Mouse (Mus musculus) heart, embryonic 13.5 days (tissue): ENCODE measurements around the gene Peli1. TPM values are rescaled to one million over a fixed set of nuclear protein-coding genes. Genes with fewer than 3 reads are reported as not detected.

ENCODE experiments used
- ATAC-seq: fragments of 200-750 bp; cut with Nextera tagmentation; 2 replicates; pipeline ENCODE4 v1.8.0; 2017; ENCODE audit warnings: moderate TSS enrichment; ENCODE audit not compliant: insufficient number of reproducible peaks, low FRiP score, low TSS enrichment; ENCODE audit errors: extremely low read depth
- H3K27ac ChIP-seq: fragments of 300-500 bp; sonication (generic); replicated peaks from 2 replicates; pipeline ENCODE4 v1.5.1; 2015; ENCODE audit warnings: moderate library complexity, mild to moderate bottlenecking, inconsistent platforms
- H3K27me3 ChIP-seq: fragments of 300-500 bp; sonication (generic); replicated peaks from 2 replicates; pipeline ENCODE4 v1.6.1; 2015; ENCODE audit warnings: mild to moderate bottlenecking, inconsistent platforms
- H3K36me3 ChIP-seq: fragments of 300-500 bp; sonication (generic); 2 replicates; pipeline ENCODE4 v1.6.1; 2015; ENCODE audit warnings: mild to moderate bottlenecking, inconsistent platforms
- H3K4me1 ChIP-seq: fragments of 300-500 bp; sonication (generic); 2 replicates; pipeline ENCODE4 v1.6.1; 2015; ENCODE audit warnings: inconsistent platforms
- H3K4me2 ChIP-seq: fragments of 300-500 bp; sonication (generic); 2 replicates; pipeline ENCODE4 v1.6.1; 2015; ENCODE audit warnings: inconsistent platforms, mild to moderate bottlenecking, moderate library complexity
- H3K4me3 ChIP-seq: fragments of 300-500 bp; sonication (generic); 2 replicates; pipeline ENCODE4 v1.5.1; 2015; ENCODE audit warnings: moderate library complexity, mild to moderate bottlenecking, inconsistent platforms
- H3K9ac ChIP-seq: fragments of 300-500 bp; sonication (generic); 2 replicates; pipeline ENCODE4 v1.6.1; 2015; ENCODE audit warnings: inconsistent platforms, mild to moderate bottlenecking, moderate library complexity
- H3K9me3 ChIP-seq: fragments of 300-500 bp; sonication (generic); 2 replicates; pipeline ENCODE4 v1.6.1; 2016; ENCODE audit warnings: inconsistent platforms
- WGBS: fragments of 180-500 bp; shearing (Covaris S2); methylation state at CpG from one replicate; pipeline ENCODE4 v1.1.7; 2015; ENCODE audit warnings: mixed read lengths; 5-methylcytosine and 5-hydroxymethylcytosine counted together
- polyA plus RNA-seq: library from polyadenylated mRNA; unstranded; fragments of >200 nt; fragmentation: Nextera tagmentation; extraction: Ambion mirVana; gene quantifications from 2 replicates; pipeline ENCODE4 v1.2.1, GENCODE M21; 2015

Peli1 gene
- polyA plus RNA-seq, 1 experiment from 2014 or later: 21.6 TPM

DNA sequence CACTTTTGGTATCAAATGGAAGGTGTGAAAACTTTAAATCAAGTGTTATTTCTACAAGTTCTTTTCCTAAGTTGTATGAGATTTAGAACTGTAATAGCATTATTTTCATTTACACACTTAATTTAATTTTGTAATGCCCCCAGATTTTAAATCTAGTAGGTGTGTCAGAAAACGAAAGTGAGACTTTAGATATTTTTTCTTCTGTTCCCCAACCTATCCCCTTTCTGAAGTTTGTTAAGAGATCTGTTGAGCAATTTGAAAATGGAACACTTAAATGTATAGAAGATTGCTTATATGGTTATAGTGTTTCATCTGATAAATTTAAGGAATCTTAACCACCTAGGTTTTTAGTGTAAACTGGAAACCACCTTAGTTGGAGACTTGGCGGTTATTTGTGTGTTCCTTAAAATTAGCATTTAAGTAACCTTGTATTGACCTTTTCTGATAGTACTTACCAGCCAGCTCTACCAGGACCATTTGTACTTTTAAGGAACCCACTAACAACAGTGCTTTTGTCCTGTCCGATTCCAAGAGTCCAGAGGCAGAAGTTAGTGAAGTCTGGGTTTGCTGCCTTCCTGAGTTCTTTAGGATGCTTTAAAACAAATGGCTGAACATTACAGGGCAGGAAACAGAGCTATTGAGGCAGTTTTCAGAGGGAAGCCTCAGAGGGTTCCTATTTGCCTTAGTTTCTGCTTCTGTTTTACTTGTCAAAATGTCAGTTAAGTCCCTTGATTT lies 2.2 kb downstream of the Peli1 start:
- no peak for ATAC-seq
- peak overlapping the region; percentile 61 for H3K4me2 ChIP-seq
- peaks cover 23% of the 10 kb centered on the region for H3K4me1 ChIP-seq
- WGBS: 46% methylated on average over 3 of the region's 3 CpGs
- H3K27me3 ChIP-seq: no peaks in the 10 kb centered on the region
- peak overlapping the region; percentile 33 for H3K4me3 ChIP-seq
- peaks cover 5% of the 10 kb centered on the region; the same call in 1 of the 2 replicates for H3K36me3 ChIP-seq
- peak overlapping the region; percentile 72 for H3K9ac ChIP-seq
- H3K27ac ChIP-seq: no peak overlapping the region
- H3K9me3 ChIP-seq: no peaks in the 10 kb centered on the region

- Histone ChIP-seq H3K27me3 (no peaks in the 10 kb centered on the region), H3K9me3 (no peaks in the 10 kb centered on the region), H3K4me2 (no peak overlapping the region), H3K9ac (no peak overlapping the region), H3K4me1 (peaks cover 34% of the 10 kb centered on the region), H3K36me3 (peaks cover 5% of the 10 kb centered on the region; the same call in 1 of the 2 replicates), H3K27ac (no peak overlapping the region), H3K4me3 (no peak overlapping the region)
- ATAC-seq: no peak
- 89% methylated on average over 2 of the region's 2 CpGs for WGBS
Measured at GRCm38 (mm10) chr11:21096590-21096989, 5.5 kb downstream of the Peli1 start.

- WGBS: 64% methylated on average over 2 of the region's 2 CpGs
Measured at GRCm38 (mm10) chr11:21098457-21098856, 7.4 kb downstream of the Peli1 start.

DNA sequence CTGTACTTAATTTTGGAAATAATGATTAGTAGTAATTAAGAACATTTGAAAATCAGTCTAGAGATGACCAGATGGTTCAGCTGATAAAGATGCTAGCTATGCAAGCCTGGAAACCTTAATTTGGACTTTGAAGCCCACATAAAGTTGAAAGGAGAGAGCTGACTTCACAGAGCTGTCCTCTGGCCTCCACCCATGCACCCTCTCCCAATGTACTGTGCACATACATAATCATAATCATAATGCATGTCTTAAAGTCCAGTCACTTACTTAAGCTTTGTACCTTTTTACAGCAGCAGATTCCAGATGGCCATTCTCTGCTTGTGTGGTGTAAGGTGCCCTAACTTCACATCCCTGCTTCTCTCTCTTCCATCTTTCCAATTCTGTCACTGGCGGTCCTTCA lies 9.6 kb downstream of the Peli1 start:
- H3K36me3 ChIP-seq: peaks cover 5% of the 10 kb centered on the region; the same call in 1 of the 2 replicates
- no peak for ATAC-seq
- H3K4me2 ChIP-seq: no peak overlapping the region
- H3K4me1 ChIP-seq: peaks cover 36% of the 10 kb centered on the region
- H3K9ac ChIP-seq: no peak overlapping the region
- no peaks in the 10 kb centered on the region for H3K9me3 ChIP-seq
- H3K4me3 ChIP-seq: no peak overlapping the region
- no peaks in the 10 kb centered on the region for H3K27me3 ChIP-seq
- whole genome bisulfite sequencing: 86% methylated on average over 1 of the region's 1 CpGs
- H3K27ac ChIP-seq: no peak overlapping the region

More at GRCm38 (mm10) chr11:21098457-21098856, 7.4 kb downstream of the Peli1 start:
- H3K4me1 ChIP-seq: peaks cover 30% of the 10 kb centered on the region
- H3K4me3 ChIP-seq: no peak overlapping the region
- no peak overlapping the region for H3K27ac ChIP-seq
- H3K4me2 ChIP-seq: no peak overlapping the region
- no peaks in the 10 kb centered on the region for H3K9me3 ChIP-seq
- H3K36me3 ChIP-seq: peaks cover 5% of the 10 kb centered on the region; the same call in 1 of the 2 replicates
- no peak for ATAC-seq
- H3K9ac ChIP-seq: no peak overlapping the region
- no peaks in the 10 kb centered on the region for H3K27me3 ChIP-seq

DNA sequence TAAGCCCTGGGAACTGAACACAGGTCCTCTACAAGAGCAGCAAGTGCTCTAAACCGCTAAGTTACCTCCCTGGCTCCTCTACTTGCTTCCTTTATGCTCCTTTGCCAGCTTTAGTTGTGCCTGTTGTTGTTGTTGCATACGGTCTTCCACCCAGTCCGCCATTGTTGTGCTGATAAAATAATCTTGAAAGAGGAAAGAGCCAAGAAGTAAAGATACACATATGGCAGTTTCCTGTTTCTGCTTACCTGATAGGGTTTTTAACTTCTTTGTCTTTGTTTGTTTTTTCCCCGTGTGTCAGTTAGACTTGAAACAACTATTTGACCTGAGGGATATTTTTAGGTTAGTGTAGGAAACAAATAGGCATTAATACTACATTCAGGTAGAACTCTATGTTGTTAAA lies 10.2 kb downstream of the Peli1 start:
- Histone ChIP-seq H3K4me2 (no peak overlapping the region), H3K36me3 (peaks cover 5% of the 10 kb centered on the region; the same call in 1 of the 2 replicates), H3K4me1 (peaks cover 36% of the 10 kb centered on the region), H3K27me3 (no peaks in the 10 kb centered on the region), H3K4me3 (no peak overlapping the region), H3K9me3 (no peaks in the 10 kb centered on the region), H3K9ac (no peak overlapping the region), H3K27ac (no peak overlapping the region)
- WGBS: 69% methylated on average over 4 of the region's 4 CpGs
- ATAC-seq: no peak

DNA sequence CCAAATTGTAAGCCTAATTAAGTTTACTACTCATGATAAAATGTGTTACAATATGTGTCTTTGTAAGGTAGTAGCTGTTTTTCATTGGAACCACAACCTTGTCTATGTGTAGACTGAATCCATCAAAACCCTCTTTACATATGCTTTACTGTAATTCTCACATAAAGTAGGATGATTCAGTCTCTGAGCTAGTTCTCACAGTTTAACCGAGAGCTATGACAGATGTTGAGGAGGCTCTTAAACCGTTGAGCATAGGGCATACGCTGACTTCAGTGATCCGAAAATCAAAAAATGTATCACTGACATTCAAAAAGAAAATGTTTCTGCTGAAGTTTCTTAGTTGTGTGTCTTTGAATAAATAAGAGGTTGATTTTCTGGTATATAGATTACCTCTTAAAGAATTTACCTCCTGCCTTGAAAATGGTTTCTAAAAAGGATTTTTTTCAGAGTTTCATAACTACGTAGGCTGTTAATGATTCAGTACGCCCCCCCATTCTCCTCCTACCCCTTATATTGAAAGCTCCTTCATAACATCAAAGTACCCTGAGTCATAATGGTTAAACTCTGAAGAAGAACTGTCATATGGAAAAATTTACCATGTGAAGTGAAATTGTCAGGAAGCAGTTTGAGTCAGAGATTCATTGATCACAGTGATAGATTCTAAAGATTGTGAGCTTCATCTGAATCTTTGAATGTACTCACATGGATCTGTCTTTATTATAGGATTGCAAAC lies 11.3 kb downstream of the Peli1 start:
- WGBS: 90% methylated on average over 6 of the region's 6 CpGs
- Histone ChIP-seq H3K9me3 (no peaks in the 10 kb centered on the region), H3K9ac (no peak overlapping the region)

DNA sequence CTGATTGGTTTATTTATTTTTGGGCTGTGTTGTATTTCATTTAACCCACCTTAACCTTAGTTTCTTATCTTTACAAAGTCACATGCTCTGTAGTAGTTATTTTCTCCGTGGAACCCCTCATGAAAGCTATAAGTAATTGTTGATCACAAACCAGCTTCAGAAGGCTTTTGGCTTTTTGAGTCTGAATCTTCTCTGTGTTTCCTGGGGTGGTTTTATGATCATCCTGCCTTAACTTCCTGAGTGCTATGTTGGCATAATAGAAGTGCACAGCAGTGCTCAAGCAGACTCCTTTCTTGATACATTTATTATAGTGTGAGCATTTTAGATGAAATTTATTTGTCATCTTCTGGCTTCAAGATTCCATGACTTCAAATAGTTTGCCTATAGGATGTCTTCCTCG lies 12.1 kb downstream of the Peli1 start:
- H3K4me2 ChIP-seq: no peak overlapping the region
- no peak overlapping the region for H3K4me3 ChIP-seq
- peaks cover 32% of the 10 kb centered on the region for H3K4me1 ChIP-seq
- no peak overlapping the region for H3K27ac ChIP-seq
- peaks cover 5% of the 10 kb centered on the region; the same call in 1 of the 2 replicates for H3K36me3 ChIP-seq
- H3K27me3 ChIP-seq: no peaks in the 10 kb centered on the region
- no peak for ATAC-seq
- H3K9me3 ChIP-seq: no peaks in the 10 kb centered on the region
- 70% methylated on average over 2 of the region's 2 CpGs for WGBS
- H3K9ac ChIP-seq: no peak overlapping the region

More for the DNA sequence above, 11.3 kb downstream of the Peli1 start:
- Histone ChIP-seq H3K4me3 (no peak overlapping the region), H3K27ac (no peak overlapping the region), H3K36me3 (peaks cover 5% of the 10 kb centered on the region; the same call in 1 of the 2 replicates), H3K4me2 (no peak overlapping the region), H3K27me3 (no peaks in the 10 kb centered on the region), H3K4me1 (peaks cover 36% of the 10 kb centered on the region)
- ATAC-seq: no peak

GRCm38 (mm10) chr11:21105393-21105792 lies 14.3 kb downstream of the Peli1 start:
- no peak for ATAC-seq
- 22% methylated on average over 1 of the region's 1 CpGs for WGBS
- Histone ChIP-seq H3K9me3 (no peaks in the 10 kb centered on the region), H3K36me3 (peaks cover 5% of the 10 kb centered on the region; the same call in 1 of the 2 replicates), H3K9ac (no peak overlapping the region), H3K27ac (no peak overlapping the region), H3K4me3 (no peak overlapping the region), H3K27me3 (no peaks in the 10 kb centered on the region), H3K4me2 (no peak overlapping the region), H3K4me1 (peaks cover 34% of the 10 kb centered on the region)

- Histone ChIP-seq H3K4me1 (peaks cover 25% of the 10 kb centered on the region), H3K4me2 (no peak overlapping the region), H3K27me3 (no peaks in the 10 kb centered on the region), H3K9ac (no peak overlapping the region), H3K4me3 (no peak overlapping the region), H3K9me3 (no peaks in the 10 kb centered on the region), H3K36me3 (peaks cover 5% of the 10 kb centered on the region; the same call in 1 of the 2 replicates), H3K27ac (no peak overlapping the region)
- no peak for ATAC-seq
- 93% methylated on average over 1 of the region's 1 CpGs for WGBS
Measured at GRCm38 (mm10) chr11:21107120-21107519, 16.0 kb downstream of the Peli1 start.

- Histone ChIP-seq H3K4me2 (no peak overlapping the region), H3K27ac (no peak overlapping the region), H3K27me3 (no peaks in the 10 kb centered on the region), H3K4me1 (peaks cover 29% of the 10 kb centered on the region), H3K36me3 (peaks cover 5% of the 10 kb centered on the region; the same call in 1 of the 2 replicates), H3K4me3 (no peak overlapping the region), H3K9ac (no peak overlapping the region), H3K9me3 (no peaks in the 10 kb centered on the region)
- 85% methylated on average over 2 of the region's 2 CpGs for WGBS
- no peak for ATAC-seq
Measured at GRCm38 (mm10) chr11:21109279-21109678, 18.2 kb downstream of the Peli1 start.

DNA sequence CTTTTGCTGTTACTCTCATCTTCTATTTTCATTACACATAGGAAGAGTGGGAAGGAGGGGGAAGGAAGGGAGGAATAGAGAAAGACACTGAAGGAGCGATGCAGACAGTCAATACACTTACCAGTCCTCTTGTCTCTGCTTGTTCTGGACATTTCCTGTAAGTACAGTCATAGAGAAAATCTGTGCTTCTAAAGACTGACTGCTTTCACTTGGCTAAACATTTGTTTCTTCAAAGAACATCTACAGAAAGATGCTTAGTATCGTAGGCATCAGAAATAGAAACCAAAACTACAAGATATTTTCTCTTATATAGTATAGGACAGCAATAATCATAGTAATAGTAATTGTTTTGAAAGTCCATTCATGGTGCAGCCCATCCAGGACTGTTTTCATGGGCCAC lies 23.4 kb downstream of the Peli1 start:
- H3K9ac ChIP-seq: no peak overlapping the region
- no peak for ATAC-seq
- peaks cover 14% of the 10 kb centered on the region for H3K4me1 ChIP-seq
- WGBS: 85% methylated on average over 2 of the region's 2 CpGs
- H3K27me3 ChIP-seq: no peaks in the 10 kb centered on the region
- no peak overlapping the region for H3K4me3 ChIP-seq
- H3K4me2 ChIP-seq: no peak overlapping the region
- H3K27ac ChIP-seq: no peak overlapping the region
- H3K36me3 ChIP-seq: no peaks in the 10 kb centered on the region
- H3K9me3 ChIP-seq: no peaks in the 10 kb centered on the region
